Mouse (Mus musculus) hindbrain, postnatal 0 days (tissue): ENCODE results near the gene Arcn1. TPM values are rescaled to one million over a fixed set of nuclear protein-coding genes. Genes with fewer than 3 reads are reported as not detected.

Experiments
- ATAC-seq: fragments of 200-750 bp; cut with Nextera tagmentation; 2 replicates; pipeline ENCODE4 v1.8.0; 2017; ENCODE audit warnings: mild to moderate bottlenecking, moderate TSS enrichment, moderate library complexity
- DNase-seq: peaks from one replicate; pipeline ENCODE4 v3.0.0-alpha.2; 2015; ENCODE audit warnings: low spot score
- H3K27ac ChIP-seq: fragments of 300-500 bp; sonication (generic); 2 replicates; pipeline ENCODE4 v1.5.1; 2014; ENCODE audit warnings: mild to moderate bottlenecking
- H3K27me3 ChIP-seq: fragments of 300-500 bp; sonication (generic); 2 replicates; pipeline ENCODE4 v1.6.1; 2014; ENCODE audit warnings: low read length, mixed read lengths; ENCODE audit not compliant: insufficient read depth
- H3K36me3 ChIP-seq: fragments of 300-500 bp; sonication (generic); 2 replicates; pipeline ENCODE4 v1.6.1; 2014; ENCODE audit warnings: low read length, mixed read lengths; ENCODE audit not compliant: insufficient read depth
- H3K4me1 ChIP-seq: fragments of 300-500 bp; sonication (generic); 2 replicates; pipeline ENCODE4 v1.6.1; 2014; ENCODE audit warnings: antibody characterized with exemption, low read length, mixed read lengths; ENCODE audit not compliant: insufficient read depth
- H3K4me2 ChIP-seq: fragments of 300-500 bp; sonication (generic); 2 replicates; pipeline ENCODE4 v1.6.1; 2014; ENCODE audit warnings: low read depth, mild to moderate bottlenecking, low read length, moderate library complexity, mixed read lengths
- H3K4me3 ChIP-seq: fragments of 300-500 bp; sonication (generic); 2 replicates; pipeline ENCODE4 v1.5.1; 2014; ENCODE audit warnings: low read length
- H3K9ac ChIP-seq: fragments of 300-500 bp; sonication (generic); replicated peaks from 2 replicates; pipeline ENCODE4 v1.6.1; 2014; ENCODE audit warnings: mild to moderate bottlenecking, low read length, moderate library complexity, mixed read lengths
- H3K9me3 ChIP-seq: fragments of 300-500 bp; sonication (generic); 2 replicates; pipeline ENCODE4 v1.6.1; 2016; ENCODE audit warnings: low read length, mixed read lengths
- CTCF ChIP-seq: IDR thresholded peaks from 2 replicates; pipeline ENCODE4 v1.5.1; 2016; ENCODE audit warnings: antibody characterized with exemption, control low read depth, low read depth
- WGBS: fragments of 180-500 bp; shearing (Covaris S2); extraction: QIAGEN DNeasy Blood & Tissue Kit; methylation state at CpG from one replicate; pipeline ENCODE4 v1.1.7; 2014; 5-methylcytosine and 5-hydroxymethylcytosine counted together
- polyA plus RNA-seq: library from polyadenylated mRNA; unstranded; fragments of >200 nt; fragmentation: Nextera tagmentation; extraction: Ambion mirVana; gene quantifications from 2 replicates; pipeline ENCODE4 v1.2.1, GENCODE M21; 2015
- total RNA-seq: library from RNA; depleted of rRNA; stranded (reverse); fragments of >200 nt; gene quantifications from 2 replicates; pipeline ENCODE4 v1.2.3, GENCODE M21; 2014

The Arcn1 gene
- total and polyA plus RNA-seq, 2 experiments from 2014 or later: 77.1 to 109 TPM

- TF ChIP-seq CTCF: peak; percentile 61
- Histone ChIP-seq H3K4me3 (peak within 1 kb of the TSS; percentile 66), H3K27ac (peak within 1 kb of the TSS; percentile 72), H3K36me3 (no peaks in the 10 kb centered on the region), H3K4me1 (peaks cover 5% of the 10 kb centered on the region; the same call in 1 of the 2 replicates), H3K27me3 (no peaks in the 10 kb centered on the region), H3K9me3 (no peaks in the 10 kb centered on the region), H3K4me2 (peak within 1 kb of the TSS; percentile 100), H3K9ac (peak within 1 kb of the TSS; percentile 54)
- DNase-seq: peak; percentile 65
- WGBS: under 1% methylated on average over 46 of the region's 47 CpGs
- peak; percentile 82 for ATAC-seq
Observed at GRCm38 (mm10) chr9:44734524-44735494, 32.8 kb downstream of the Arcn1 start, which contains the start of gene Phldb1. Gene Phldb1 (minus strand): TSS chr9:44735198.

- peak overlapping the region; percentile 66 for H3K4me3 ChIP-seq
- no peak for TF ChIP-seq CTCF
- H3K4me1 ChIP-seq: peaks cover 5% of the 10 kb centered on the region; the same call in 1 of the 2 replicates
- no peaks in the 10 kb centered on the region for H3K36me3 ChIP-seq
- DNase-seq (peak; percentile 42), ATAC-seq (peak; percentile 74)
- H3K27ac ChIP-seq: peak overlapping the region; percentile 72
- no peaks in the 10 kb centered on the region for H3K27me3 ChIP-seq
- H3K9me3 ChIP-seq: no peaks in the 10 kb centered on the region
- H3K9ac ChIP-seq: peak overlapping the region; percentile 54
- WGBS: under 1% methylated on average over 72 of the region's 79 CpGs
- peak overlapping the region; percentile 100 for H3K4me2 ChIP-seq
Observed at GRCm38 (mm10) chr9:44733671-44734523, 33.7 kb downstream of the Arcn1 start.

GRCm38 (mm10) chr9:44732921-44733530 lies 34.6 kb downstream of the Arcn1 start:
- H3K9me3 ChIP-seq: no peaks in the 10 kb centered on the region
- no peak for DNase-seq
- peak overlapping the region; percentile 54; the same call in 1 of the 2 replicates for H3K9ac ChIP-seq
- ATAC-seq: no peak
- no peak for TF ChIP-seq CTCF
- H3K4me2 ChIP-seq: peak overlapping the region; percentile 100
- peaks cover 5% of the 10 kb centered on the region; the same call in 1 of the 2 replicates for H3K4me1 ChIP-seq
- H3K27ac ChIP-seq: peak overlapping the region; percentile 72; the same call in 1 of the 2 replicates
- WGBS: 51% methylated on average over 12 of the region's 12 CpGs
- peak overlapping the region; percentile 66 for H3K4me3 ChIP-seq
- H3K27me3 ChIP-seq: no peaks in the 10 kb centered on the region
- H3K36me3 ChIP-seq: no peaks in the 10 kb centered on the region

- TF ChIP-seq CTCF: no peak
- Histone ChIP-seq H3K4me3 (no peak overlapping the region), H3K4me2 (peak overlapping the region; percentile 100; the same call in 1 of the 2 replicates), H3K9me3 (no peaks in the 10 kb centered on the region), H3K27ac (no peak overlapping the region), H3K36me3 (no peaks in the 10 kb centered on the region), H3K27me3 (no peaks in the 10 kb centered on the region), H3K4me1 (peaks cover 6% of the 10 kb centered on the region; the same call in 1 of the 2 replicates), H3K9ac (no peak overlapping the region)
- DNase-seq: no peak
- 77% methylated on average over 5 of the region's 5 CpGs for WGBS
- no peak for ATAC-seq
Observed at GRCm38 (mm10) chr9:44732130-44732549, 35.5 kb downstream of the Arcn1 start.

- ATAC-seq: no peak
- H3K4me3 ChIP-seq: no peak overlapping the region
- no peak for DNase-seq
- H3K9ac ChIP-seq: no peak overlapping the region
- H3K4me1 ChIP-seq: peaks cover 37% of the 10 kb centered on the region
- 58% methylated on average over 5 of the region's 5 CpGs for WGBS
- no peak overlapping the region for H3K27ac ChIP-seq
- no peaks in the 10 kb centered on the region for H3K36me3 ChIP-seq
- H3K4me2 ChIP-seq: no peak overlapping the region
- TF ChIP-seq CTCF: no peak
- no peaks in the 10 kb centered on the region for H3K27me3 ChIP-seq
- no peaks in the 10 kb centered on the region for H3K9me3 ChIP-seq
Observed at GRCm38 (mm10) chr9:44727441-44727840, 40.2 kb downstream of the Arcn1 start.
